Mouse (Mus musculus) heart, adult 8-10 months (tissue): ENCODE data around the gene Zfp119b. TPM values are rescaled to one million over a fixed set of nuclear protein-coding genes. Genes with fewer than 3 reads are reported as not detected.

Experiments
- total RNA-seq, 4 experiments: library from RNA; stranded (reverse); gene quantifications; 2 replicates each; pipeline ENCODE4 v1.2.4; 2022

Zfp119b gene
- total RNA-seq, 4 experiments from 2014 or later, result 2.4 to 3.9 (median 3.1) TPM

Other genes starting within 250 kb of the Zfp119b start
- gene Pot1b, start 236.9 kb downstream of the Zfp119b start, total RNA-seq, result 1 to 10 TPM; 2.0 to 3.0 (median 2.3) TPM
- gene Adgre4, start 199.5 kb downstream of the Zfp119b start, total RNA-seq, result 1 to 10 TPM in 1 of 4 experiments, under 1 TPM in 3; 0.31 to 1.3 (median 0.41) TPM
- gene Zfp119a, start 70.6 kb downstream of the Zfp119b start, total RNA-seq, result 1 to 10 TPM; 2.9 to 4.0 (median 3.7) TPM
- 1 to 10 TPM; 2.6 to 4.1 (median 3.5) TPM for gene Zfp959, start 57.4 kb downstream of the Zfp119b start, total RNA-seq
- gene Ebi3, start 3.1 kb upstream of the Zfp119b start, total RNA-seq, result under 1 TPM; 0.23 to 0.97 (median 0.41) TPM
- 10 to 100 TPM in 1 of 4 experiments, 1 to 10 TPM in 3; 8.2 to 10.3 (median 9.0) TPM for gene Yju2, start 9.6 kb upstream of the Zfp119b start, total RNA-seq
- 1 to 10 TPM in 3 of 4 experiments, under 1 TPM in 1; 0.66 to 2.0 (median 1.5) TPM for gene Shd, start 21.0 kb upstream of the Zfp119b start, total RNA-seq
- 1 to 10 TPM in 1 of 4 experiments, under 1 TPM in 1, not detected in 2; 0.52 to 1.6 TPM for gene Fsd1, start 37.0 kb upstream of the Zfp119b start, total RNA-seq
- gene Stap2, start 56.1 kb upstream of the Zfp119b start, total RNA-seq, result 10 to 100 TPM; 11.8 to 17.5 (median 14.4) TPM
- gene Mpnd, start 56.2 kb upstream of the Zfp119b start, total RNA-seq, result 10 to 100 TPM; 78.9 to 90.4 (median 87.1) TPM
- gene Sh3gl1, start 87.1 kb upstream of the Zfp119b start, total RNA-seq, result 10 to 100 TPM; 12.3 to 14.4 (median 13.3) TPM
- gene Chaf1a, start 90.9 kb upstream of the Zfp119b start, total RNA-seq, result 1 to 10 TPM in 3 of 4 experiments, under 1 TPM in 1; 0.84 to 1.9 (median 1.4) TPM
- gene Ubxn6, start 125.5 kb upstream of the Zfp119b start, total RNA-seq, result 10 to 100 TPM; 50.4 to 64.4 (median 55.4) TPM
- 10 to 100 TPM; 30.6 to 41.4 (median 35.2) TPM for gene Hdgfl2, start 130.1 kb upstream of the Zfp119b start, total RNA-seq
- 100 to 1,000 TPM; 140 to 200 (median 164) TPM for gene Plin4, start 160.3 kb upstream of the Zfp119b start, total RNA-seq
- 100 to 1,000 TPM; 110 to 160 (median 150) TPM for gene Plin5, start 168.1 kb upstream of the Zfp119b start, total RNA-seq
- gene Lrg1, start 172.5 kb upstream of the Zfp119b start, total RNA-seq, result 10 to 100 TPM; 47.5 to 68.7 (median 60.4) TPM
- 10 to 100 TPM in 1 of 4 experiments, 1 to 10 TPM in 3; 5.4 to 10.4 (median 8.6) TPM for gene Sema6b, start 190.8 kb upstream of the Zfp119b start, total RNA-seq
- 1 to 10 TPM; 1.2 to 2.1 (median 1.4) TPM for gene Tnfaip8l1, start 213.0 kb upstream of the Zfp119b start, total RNA-seq
- gene Mydgf, start 234.4 kb upstream of the Zfp119b start, total RNA-seq, result 10 to 100 TPM; 25.5 to 29.8 (median 27.9) TPM